Mouse (Mus musculus): ENCODE data around the gene Reep1. TPM values are rescaled to one million over a fixed set of nuclear protein-coding genes. Genes with fewer than 3 reads are reported as not detected.

Reep1 gene
- polyA plus RNA-seq, 1 experiment from 2014 or later, result 7.3 TPM

DNA sequence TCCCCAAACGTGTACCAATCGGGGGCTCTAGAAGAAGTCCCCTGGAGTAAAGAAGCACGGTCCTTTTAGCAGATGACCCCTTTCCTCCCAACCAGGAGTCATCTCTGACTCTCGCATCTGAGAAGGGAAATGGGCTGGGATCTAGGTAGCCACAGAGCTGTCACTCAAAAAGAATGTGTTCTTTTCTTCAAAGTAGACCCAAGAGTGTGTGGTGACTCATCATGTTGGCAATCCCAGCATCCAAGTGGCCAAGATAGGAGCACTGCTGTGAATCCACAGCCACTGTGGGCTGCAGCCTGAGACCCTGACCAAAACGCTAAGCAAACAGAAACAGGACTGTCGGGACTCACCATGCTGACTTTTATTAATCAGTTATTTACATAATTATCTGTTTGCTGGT is 37.6 kb downstream of the Reep1 start:
- 87% methylated on average over 6 of the region's 6 CpGs for WGBS
- Histone ChIP-seq H3K4me3 (no peak overlapping the region), H3K27ac (no peak overlapping the region)

DNA sequence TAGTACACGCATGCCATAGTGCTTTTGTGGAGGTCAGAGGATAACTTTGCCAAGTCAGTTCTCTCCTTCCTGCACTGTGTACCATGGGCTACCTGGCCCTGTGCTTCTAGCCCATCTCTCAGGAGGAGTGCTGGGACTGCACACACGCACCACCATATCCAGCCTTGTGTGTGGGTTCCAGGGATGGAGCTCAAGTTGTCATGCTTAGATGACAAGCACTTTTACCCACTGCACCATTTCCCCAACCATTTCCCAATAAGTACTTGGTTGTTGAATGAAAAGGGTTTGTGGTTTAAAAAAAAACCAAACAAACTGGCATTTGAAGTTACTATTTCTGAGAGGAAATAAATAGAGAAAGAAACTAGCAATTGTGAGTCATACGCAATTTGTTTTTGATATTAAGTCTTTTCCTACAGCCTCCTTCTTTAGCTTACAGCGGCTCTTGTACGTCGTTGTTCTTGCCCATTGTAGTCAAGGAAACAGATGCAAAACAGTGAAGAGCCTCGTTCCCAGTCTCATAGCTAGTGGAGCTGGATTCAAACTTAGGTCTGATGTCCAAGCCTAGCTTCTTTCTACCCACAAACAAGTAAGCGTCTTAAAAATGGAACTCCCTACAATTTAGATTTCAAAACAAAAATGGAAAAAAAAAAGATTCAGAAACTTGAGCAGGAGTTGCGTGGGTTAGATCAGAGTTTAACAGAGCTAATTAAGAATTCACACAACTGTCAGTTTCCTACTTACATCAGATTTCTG is 38.3 kb downstream of the Reep1 start:
- H3K27me3 ChIP-seq (ENCODE audit: low read depth, poor library complexity, severe bottlenecking), result no peaks in the 10 kb centered on the region
- H3K4me1 ChIP-seq, result no peaks in the 10 kb centered on the region
- no peaks in the 10 kb centered on the region for H3K36me3 ChIP-seq
- no peaks in the 10 kb centered on the region for H3K9me3 ChIP-seq (replicated peaks)
- no peak overlapping the region for H3K27ac ChIP-seq
- H3K4me3 ChIP-seq, result no peak overlapping the region
- no peak for DNase-seq (ENCODE audit: low spot score)
- WGBS, result 87% methylated on average over 9 of the region's 9 CpGs

More for the DNA sequence above, 37.6 kb downstream of the Reep1 start:
- Histone ChIP-seq H3K4me1 (no peaks in the 10 kb centered on the region), H3K36me3 (no peaks in the 10 kb centered on the region), H3K27me3 (ENCODE audit: low read depth, poor library complexity, severe bottlenecking) (no peaks in the 10 kb centered on the region), H3K9me3 (replicated peaks) (no peaks in the 10 kb centered on the region)
- no peak for DNase-seq (ENCODE audit: low spot score)

DNA sequence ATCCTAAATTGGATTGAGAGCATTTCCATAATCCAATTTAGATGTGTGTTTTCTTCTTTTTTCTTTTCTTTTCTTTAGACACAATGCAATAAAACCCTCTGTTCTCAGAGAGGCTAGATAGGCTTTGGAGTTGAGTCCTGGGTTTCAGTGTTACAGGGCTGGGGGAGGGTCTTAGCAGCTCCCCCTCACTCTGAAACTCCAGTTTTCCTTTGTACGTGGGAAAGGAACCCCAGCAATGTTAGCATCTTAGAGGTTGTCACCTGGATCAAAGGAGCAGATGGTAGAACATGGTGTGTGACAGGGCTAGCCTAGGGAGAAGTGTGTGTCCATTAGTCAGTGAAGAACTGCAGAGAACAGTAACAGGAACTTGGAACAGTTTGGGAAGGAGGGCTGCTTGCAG is 38.9 kb downstream of the Reep1 start:
- H3K27me3 ChIP-seq (ENCODE audit: low read depth, poor library complexity, severe bottlenecking), result no peaks in the 10 kb centered on the region

DNA sequence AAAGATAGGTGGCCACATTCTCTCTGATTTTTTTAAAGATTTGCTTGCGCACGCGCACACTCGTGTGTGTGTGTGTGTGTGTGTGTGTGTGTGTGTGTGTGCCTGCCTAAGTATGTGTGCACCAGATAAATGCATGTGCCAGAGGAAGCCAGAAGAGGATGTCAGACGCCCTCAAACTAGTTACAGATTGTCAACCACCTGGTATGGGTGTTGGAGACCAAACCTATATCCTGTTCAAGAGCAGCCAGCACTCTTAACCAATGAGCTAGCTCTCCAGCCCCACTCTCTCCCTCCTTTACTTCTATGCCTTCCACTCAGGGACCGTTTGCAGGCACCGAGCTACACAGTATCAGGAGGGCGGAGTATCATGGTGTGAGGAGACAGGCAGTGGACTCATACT is 39.5 kb downstream of the Reep1 start:
- Histone ChIP-seq H3K27me3 (ENCODE audit: low read depth, poor library complexity, severe bottlenecking) (no peaks in the 10 kb centered on the region), H3K9me3 (replicated peaks) (no peaks in the 10 kb centered on the region), H3K27ac (no peak overlapping the region), H3K36me3 (no peaks in the 10 kb centered on the region), H3K4me1 (no peaks in the 10 kb centered on the region), H3K4me3 (no peak overlapping the region)
- no peak for DNase-seq (ENCODE audit: low spot score)
- 86% methylated on average over 8 of the region's 8 CpGs for WGBS

More for the DNA sequence above, 38.9 kb downstream of the Reep1 start:
- no peak overlapping the region for H3K27ac ChIP-seq
- H3K4me1 ChIP-seq, result no peaks in the 10 kb centered on the region
- no peaks in the 10 kb centered on the region for H3K9me3 ChIP-seq (replicated peaks)
- no peak overlapping the region for H3K4me3 ChIP-seq
- no peaks in the 10 kb centered on the region for H3K36me3 ChIP-seq
- WGBS, result 36% methylated on average over 1 of the region's 1 CpGs
- no peak for DNase-seq (ENCODE audit: low spot score)

DNA sequence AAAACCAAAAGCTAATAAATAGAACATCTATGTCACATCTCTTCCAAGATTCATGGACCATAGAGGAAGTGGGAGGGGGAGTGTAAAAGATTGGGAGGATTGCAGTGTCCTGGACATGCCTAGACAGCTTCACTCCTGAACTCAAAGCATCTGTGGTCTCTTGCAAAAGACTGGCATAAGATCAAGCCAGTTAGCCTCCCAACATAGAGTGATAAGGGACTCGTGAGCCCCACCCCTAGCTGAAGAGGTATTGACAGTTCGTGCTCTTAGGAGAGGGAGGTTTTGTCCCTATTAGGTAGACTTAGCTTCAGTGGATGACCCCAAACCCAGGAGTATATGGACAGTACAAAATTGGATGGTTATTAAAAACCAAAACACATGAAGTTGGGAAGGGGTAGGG is 44.2 kb downstream of the Reep1 start:
- Histone ChIP-seq H3K4me1 (no peaks in the 10 kb centered on the region; the same call in 1 of the 2 replicates), H3K27ac (no peak overlapping the region), H3K9me3 (replicated peaks) (no peaks in the 10 kb centered on the region), H3K27me3 (ENCODE audit: low read depth, poor library complexity, severe bottlenecking) (no peaks in the 10 kb centered on the region), H3K4me3 (no peak overlapping the region), H3K36me3 (no peaks in the 10 kb centered on the region)
- WGBS, result 81% methylated on average over 2 of the region's 2 CpGs
- DNase-seq (ENCODE audit: low spot score), result no peak

DNA sequence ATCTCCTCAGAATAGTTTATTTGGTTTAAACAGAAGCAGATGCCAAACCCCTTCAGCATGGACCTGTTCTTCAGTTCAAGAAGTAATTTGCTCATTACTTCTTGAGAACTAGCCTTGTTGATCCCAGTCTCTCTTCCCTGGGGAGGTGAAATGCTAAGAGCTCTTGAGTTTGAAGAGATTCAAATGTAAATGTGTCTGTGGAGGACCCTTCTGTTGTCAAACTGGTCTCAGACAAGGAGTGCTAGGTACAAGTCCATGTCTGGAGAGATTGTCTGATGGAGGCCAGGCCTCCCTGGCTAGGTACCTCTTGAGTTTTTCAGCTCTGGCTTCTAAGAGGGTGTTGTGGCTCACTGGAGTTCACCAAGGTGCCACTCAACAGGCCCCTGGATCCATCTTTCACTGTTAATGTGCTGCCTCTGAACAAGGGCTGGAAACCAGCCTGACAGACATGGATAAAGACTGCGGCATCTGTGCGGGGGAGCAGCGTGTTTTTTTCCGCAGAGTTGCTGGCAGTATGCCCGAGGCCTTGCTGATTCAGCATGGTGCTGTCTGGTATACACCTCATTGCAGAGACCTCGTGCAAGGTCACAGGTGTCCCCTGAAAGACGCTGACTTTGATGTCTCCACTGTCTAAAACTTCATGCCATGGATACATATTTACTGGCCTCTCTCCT is 45.6 kb downstream of the Reep1 start:
- Histone ChIP-seq H3K9me3 (replicated peaks) (no peaks in the 10 kb centered on the region), H3K4me3 (no peak overlapping the region), H3K36me3 (no peaks in the 10 kb centered on the region), H3K27ac (no peak overlapping the region), H3K27me3 (ENCODE audit: low read depth, poor library complexity, severe bottlenecking) (no peaks in the 10 kb centered on the region), H3K4me1 (peaks cover 8% of the 10 kb centered on the region; the same call in 1 of the 2 replicates)
- no peak for DNase-seq (ENCODE audit: low spot score)
- WGBS, result 91% methylated on average over 7 of the region's 7 CpGs

DNA sequence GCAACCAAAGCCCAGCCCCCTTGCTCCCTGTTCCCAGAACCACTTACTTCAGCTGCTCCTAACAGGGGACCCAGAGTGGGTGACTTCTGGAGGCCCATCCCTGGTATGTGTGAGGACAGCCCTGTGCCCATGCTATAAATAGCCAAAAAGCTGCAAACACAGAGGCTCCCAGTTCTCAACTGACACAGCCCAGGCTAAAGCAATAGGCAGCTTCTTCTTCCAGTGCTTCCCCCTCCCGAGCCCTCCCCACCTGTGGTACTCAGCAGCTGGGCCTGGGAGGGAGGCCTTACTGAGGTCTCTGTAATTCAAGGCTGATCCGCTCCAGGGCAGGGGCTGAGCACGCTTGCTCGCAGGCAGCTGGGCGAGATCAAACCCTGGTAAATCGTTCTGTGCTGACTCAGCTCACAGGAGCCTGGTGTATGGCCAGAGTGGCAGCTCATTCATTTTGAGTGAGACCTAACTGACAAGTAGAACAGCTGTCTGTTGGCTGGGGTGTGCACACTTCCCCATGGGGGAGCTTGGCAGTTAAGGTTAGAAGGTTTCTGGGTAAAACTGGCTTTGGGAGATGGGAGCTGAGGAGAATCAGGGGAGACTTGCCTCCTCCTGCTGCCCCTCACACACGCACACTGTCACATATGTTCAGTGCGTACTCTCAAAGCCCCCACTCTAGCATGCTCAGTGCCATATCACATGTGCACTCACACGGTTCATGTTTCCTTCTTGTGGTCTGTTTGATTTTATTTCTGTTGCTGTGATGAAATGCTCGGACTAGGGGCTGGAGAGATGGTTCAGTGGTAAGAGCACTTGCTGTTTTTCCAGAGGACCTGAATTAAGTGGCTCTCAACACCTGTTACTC is 49.9 kb downstream of the Reep1 start:
- peak; percentile 46 for DNase-seq (ENCODE audit: low spot score)
- peaks cover 8% of the 10 kb centered on the region; the same call in 1 of the 2 replicates for H3K4me1 ChIP-seq
- H3K36me3 ChIP-seq, result no peaks in the 10 kb centered on the region
- WGBS, result 57% methylated on average over 10 of the region's 10 CpGs
- no peaks in the 10 kb centered on the region for H3K27me3 ChIP-seq (ENCODE audit: low read depth, poor library complexity, severe bottlenecking)
- no peak overlapping the region for H3K27ac ChIP-seq
- no peak overlapping the region for H3K4me3 ChIP-seq
- no peaks in the 10 kb centered on the region for H3K9me3 ChIP-seq (replicated peaks)

DNA sequence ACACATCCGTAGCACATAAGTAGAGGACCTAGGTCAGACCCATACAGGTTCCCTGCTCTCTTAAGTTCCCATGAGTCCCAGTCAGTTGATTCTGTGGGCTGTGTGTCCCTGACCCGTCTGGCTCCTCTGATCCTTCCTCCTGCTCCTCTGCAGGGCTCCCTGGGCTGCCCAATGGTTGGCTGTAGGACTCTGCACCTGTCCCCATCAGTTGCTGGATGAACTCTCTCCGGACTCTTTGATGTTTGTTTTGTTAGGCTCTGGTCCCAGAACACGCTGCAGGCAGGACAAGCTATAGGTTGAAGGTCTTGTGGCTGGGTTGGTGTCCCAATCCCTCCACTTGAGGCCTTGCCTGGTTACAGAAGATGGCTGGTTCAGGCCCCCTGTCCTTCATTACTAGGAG is 51.4 kb downstream of the Reep1 start:
- H3K27me3 ChIP-seq (ENCODE audit: low read depth, poor library complexity, severe bottlenecking), result no peaks in the 10 kb centered on the region
- DNase-seq (ENCODE audit: low spot score), result no peak
- no peak overlapping the region for H3K27ac ChIP-seq
- H3K36me3 ChIP-seq, result no peaks in the 10 kb centered on the region
- no peaks in the 10 kb centered on the region for H3K9me3 ChIP-seq (replicated peaks)
- no peak overlapping the region for H3K4me3 ChIP-seq
- 87% methylated on average over 4 of the region's 4 CpGs for WGBS
- H3K4me1 ChIP-seq, result peaks cover 8% of the 10 kb centered on the region; the same call in 1 of the 2 replicates

DNA sequence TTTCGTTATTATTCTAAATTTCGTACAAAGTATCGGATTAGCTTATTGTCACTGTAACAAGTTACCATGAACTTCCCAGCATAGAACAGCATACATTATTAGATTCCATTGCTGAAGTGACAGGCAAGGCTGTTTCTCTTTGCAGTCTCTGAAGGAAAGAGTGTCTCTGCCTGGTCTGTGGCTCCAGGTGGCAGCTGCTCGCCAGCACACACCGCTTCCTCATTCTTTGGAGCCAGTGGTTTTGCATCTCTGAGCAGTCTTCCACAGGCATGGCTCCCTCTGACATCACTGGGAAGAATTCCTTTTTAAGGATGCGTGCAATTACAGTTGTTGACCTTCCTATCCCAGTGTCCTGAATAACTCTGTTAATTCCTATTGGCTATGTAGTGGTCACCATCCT is 52.7 kb downstream of the Reep1 start:
- Histone ChIP-seq H3K9me3 (replicated peaks) (no peaks in the 10 kb centered on the region), H3K4me1 (peaks cover 8% of the 10 kb centered on the region; the same call in 1 of the 2 replicates)
- WGBS, result 91% methylated on average over 6 of the region's 6 CpGs

DNA sequence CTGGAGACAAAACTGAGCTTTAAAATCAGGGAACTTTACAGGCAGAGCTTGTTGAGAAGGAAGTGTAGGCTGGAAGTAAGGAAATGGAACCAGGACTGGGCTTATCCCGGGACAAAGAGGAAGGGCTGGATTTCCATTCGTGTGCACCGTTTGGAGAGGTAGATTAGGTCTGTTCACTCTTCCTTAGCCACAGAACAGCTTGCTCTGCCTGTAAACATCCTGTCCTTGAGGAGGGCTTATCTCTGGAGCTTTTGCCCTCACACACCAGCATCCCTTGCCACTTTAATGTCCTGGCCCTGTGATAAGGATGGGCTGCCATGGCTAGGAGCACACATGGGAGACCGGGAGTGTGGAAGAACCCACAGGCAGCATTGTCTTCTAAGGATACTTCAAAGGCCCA is 60.4 kb downstream of the Reep1 start:
- H3K4me1 ChIP-seq, result no peaks in the 10 kb centered on the region
- 71% methylated on average over 4 of the region's 4 CpGs for WGBS
- H3K27ac ChIP-seq, result no peak overlapping the region
- H3K27me3 ChIP-seq (ENCODE audit: low read depth, poor library complexity, severe bottlenecking), result no peaks in the 10 kb centered on the region
- no peak for DNase-seq (ENCODE audit: low spot score)
- no peaks in the 10 kb centered on the region for H3K36me3 ChIP-seq
- H3K4me3 ChIP-seq, result no peak overlapping the region
- no peaks in the 10 kb centered on the region for H3K9me3 ChIP-seq (replicated peaks)

More for the DNA sequence above, 52.7 kb downstream of the Reep1 start:
- Histone ChIP-seq H3K36me3 (no peaks in the 10 kb centered on the region), H3K27ac (no peak overlapping the region), H3K4me3 (no peak overlapping the region), H3K27me3 (ENCODE audit: low read depth, poor library complexity, severe bottlenecking) (no peaks in the 10 kb centered on the region)
- no peak for DNase-seq (ENCODE audit: low spot score)

DNA sequence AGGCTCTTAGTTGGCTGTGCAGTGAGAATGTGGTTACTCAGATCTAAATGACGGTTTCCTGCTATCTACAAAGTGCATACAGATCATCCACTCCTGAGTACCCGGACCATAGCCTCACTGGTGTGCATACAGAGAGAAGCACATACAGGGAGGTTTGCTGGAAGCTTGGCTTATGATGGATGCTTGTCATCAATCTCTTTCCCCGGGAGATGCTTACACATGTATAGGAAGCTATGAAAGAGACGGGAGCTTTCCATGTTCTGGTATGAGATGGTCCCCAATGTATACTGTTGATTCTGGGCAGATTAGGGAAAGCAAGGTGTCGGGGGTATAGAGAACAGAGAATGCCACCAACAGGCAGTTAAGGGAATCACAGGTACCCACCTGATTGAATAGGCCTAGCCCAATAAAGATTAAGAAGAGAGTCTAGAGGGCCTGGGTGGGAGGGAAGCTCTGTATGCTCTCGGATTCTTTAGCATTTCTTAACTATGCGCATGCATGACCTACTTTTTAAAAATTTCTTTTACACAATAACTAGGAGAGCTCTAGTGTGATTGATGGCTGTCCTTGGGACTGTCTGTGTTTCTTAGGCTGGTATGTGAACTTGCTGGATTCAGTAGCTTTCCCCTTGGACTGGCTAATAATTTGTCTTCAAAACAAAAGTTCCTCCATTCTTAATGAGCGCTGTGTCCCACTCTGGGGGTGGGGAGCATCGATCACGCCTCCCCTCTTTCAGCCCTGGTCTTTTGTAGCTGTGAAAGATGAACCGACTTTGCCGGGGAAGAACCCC is 62.7 kb downstream of the Reep1 start:
- no peak overlapping the region for H3K27ac ChIP-seq
- DNase-seq (ENCODE audit: low spot score), result no peak
- WGBS, result 85% methylated on average over 12 of the region's 12 CpGs

DNA sequence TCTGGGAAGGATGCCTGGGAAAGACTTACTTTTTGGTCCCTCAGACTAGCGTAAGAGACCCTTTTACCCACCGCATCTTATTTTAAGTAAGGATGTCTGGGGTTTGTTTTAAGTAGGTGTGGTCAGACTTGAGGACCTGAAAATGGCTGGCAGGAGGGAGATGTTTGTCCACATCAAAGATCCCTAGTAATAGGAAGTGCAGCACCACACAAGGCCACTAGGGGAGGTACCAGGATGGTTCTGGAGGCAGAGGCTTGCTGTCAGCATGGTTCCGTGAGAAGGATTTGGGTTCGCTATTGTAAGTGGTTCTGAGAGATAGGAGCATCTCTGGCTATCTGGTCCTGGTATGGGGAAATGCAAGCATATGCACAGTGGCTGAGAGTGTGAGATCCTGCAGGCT is 63.5 kb downstream of the Reep1 start:
- no peaks in the 10 kb centered on the region for H3K36me3 ChIP-seq
- no peak overlapping the region for H3K27ac ChIP-seq
- no peaks in the 10 kb centered on the region for H3K4me1 ChIP-seq
- H3K27me3 ChIP-seq (ENCODE audit: low read depth, poor library complexity, severe bottlenecking), result no peaks in the 10 kb centered on the region
- no peak for DNase-seq (ENCODE audit: low spot score)
- no peaks in the 10 kb centered on the region for H3K9me3 ChIP-seq (replicated peaks)
- WGBS, result 94% methylated on average over 4 of the region's 4 CpGs
- no peak overlapping the region for H3K4me3 ChIP-seq

More for the DNA sequence above, 62.7 kb downstream of the Reep1 start:
- no peaks in the 10 kb centered on the region for H3K9me3 ChIP-seq (replicated peaks)
- no peaks in the 10 kb centered on the region for H3K4me1 ChIP-seq
- H3K36me3 ChIP-seq, result no peaks in the 10 kb centered on the region
- H3K4me3 ChIP-seq, result no peak overlapping the region
- no peaks in the 10 kb centered on the region for H3K27me3 ChIP-seq (ENCODE audit: low read depth, poor library complexity, severe bottlenecking)
